Mouse (Mus musculus) megakaryocyte, adult 5-6 weeks (primary cell): ENCODE measurements around the gene Tprgl. TPM values are rescaled to one million over a fixed set of nuclear protein-coding genes. Genes with fewer than 3 reads are reported as not detected.

ENCODE experiments used
- ATAC-seq: 2 replicates; pipeline ENCODE4 v1.8.0; 2016; ENCODE audit warnings: mild to moderate bottlenecking, inconsistent platforms; ENCODE audit not compliant: poor library complexity, severe bottlenecking
- total RNA-seq, 2 experiments: library from RNA; stranded (forward) in 1 of 2; stranded (reverse) in 1 of 2; fragments of 153-499, 151-499 nt in 1 of 2; fragments of 221-1000, 200-1000 nt in 1 of 2; gene quantifications; 2 replicates each; pipeline versions ENCODE4 v1.2.3 to v1.2.4; 2015 to 2017

The Tprgl gene
- 75.5 and 90.9 TPM in 2 replicates for total RNA-seq (2015)
- 52.4 and 57.3 TPM in 2 replicates for total RNA-seq (2017)

DNA sequence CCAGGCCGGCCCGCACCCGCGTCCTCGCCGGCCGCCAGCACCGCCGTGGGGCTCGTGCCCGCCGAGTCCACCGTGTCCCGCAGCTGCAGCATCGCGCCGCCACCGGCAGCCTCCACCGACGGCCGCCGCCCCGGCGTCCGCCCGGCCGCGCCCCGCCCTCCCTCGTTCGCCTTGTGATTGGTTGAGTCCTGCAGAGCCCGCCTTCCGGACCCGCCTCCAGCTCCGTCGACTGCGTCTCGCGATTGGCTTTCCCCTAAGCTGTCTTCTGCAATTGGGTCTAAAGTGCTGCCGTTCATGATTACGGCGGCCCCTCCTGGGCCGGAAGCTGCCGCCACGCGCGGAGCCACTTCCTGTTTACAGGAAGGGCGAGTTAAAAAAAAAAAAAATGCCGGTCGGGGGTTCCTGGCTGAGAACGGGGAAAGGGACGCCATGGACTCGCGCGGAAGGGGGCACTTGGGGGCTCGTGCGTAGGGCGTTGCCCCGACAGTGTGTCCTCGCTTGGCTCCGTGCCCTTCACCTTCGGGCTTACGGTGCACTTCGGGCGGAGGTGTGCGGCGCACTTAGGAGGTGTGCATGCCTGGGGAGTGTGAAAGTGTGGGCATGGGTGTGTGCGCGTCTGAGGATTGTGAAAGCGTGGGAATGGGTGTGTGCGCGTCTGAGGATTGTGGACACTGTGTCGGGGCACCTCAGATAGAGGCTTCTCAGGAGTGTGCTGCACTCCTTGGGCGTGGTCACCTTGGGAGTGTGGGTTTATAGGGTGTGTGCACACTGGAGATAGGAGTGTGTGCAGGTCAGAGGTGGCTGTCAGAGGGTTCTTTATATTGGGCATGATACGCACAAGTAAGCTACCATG lies at the start of gene Tprgl:
Gene Tprgl (minus strand): TSS at position 129 of the 853 bp plus-strand sequence.
- peak; percentile 87 for ATAC-seq

DNA sequence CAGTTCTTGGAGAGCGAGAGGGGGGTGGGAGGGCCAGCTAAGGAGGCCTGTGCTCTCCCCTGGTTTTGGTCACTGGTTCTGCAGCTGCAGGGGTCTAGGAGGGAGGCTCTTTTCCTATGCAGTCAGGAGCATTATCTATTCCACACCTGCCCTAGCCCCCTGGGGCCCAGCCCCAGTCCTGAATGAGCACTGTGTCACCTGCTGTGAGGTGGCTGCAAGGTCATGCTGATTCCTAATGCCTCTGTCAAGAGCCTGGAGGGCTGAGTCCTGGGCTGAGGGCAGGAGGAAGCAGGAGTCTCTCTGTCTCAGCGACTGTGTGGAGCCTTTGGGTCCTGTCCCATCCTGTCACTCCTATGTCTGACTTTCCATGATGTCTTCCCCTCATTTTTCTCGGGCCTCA lies 49.4 kb upstream of the Tprgl start:
- no peak for ATAC-seq

DNA sequence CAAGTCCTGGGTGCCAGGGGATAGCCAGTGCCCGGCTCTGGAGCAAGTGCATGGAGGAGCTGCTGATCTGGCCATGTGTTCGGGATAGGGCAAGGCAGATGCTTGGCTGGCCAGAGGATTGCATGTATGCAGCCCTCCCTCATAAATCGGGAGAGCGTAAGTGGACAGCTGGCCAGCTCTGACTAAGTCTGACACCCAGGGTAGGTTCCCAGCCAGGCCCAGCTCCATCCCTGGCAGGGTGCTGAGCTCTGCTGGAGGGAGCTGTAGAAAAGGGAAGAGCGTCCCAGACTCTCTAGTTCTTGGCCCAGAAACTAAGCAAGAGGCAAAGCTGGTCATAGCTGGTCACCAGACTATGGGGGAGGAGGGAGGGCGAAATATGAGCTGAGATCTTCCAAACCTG lies 48.6 kb upstream of the Tprgl start:
- ATAC-seq, result no peak

DNA sequence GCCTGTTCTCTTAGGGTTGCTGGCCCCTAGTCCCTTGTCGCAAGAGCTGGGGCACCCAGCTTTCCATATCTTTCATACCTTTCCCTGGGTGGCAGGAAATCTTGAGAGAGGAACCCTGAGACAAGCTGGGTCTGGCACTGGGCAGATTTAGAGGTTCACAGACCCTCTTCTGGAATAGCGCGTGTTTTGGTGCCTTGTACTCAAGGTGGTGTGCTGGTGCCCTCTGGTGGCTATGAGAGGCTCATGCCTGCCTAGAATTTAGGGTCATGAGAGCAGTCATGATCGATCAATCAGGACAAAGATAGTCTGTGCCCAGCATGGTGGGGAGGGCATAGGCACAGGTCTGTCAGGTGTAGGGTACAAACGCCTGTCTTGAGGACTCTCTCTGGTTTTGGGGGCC lies 46.8 kb upstream of the Tprgl start:
- ATAC-seq, result peak; percentile 56

DNA sequence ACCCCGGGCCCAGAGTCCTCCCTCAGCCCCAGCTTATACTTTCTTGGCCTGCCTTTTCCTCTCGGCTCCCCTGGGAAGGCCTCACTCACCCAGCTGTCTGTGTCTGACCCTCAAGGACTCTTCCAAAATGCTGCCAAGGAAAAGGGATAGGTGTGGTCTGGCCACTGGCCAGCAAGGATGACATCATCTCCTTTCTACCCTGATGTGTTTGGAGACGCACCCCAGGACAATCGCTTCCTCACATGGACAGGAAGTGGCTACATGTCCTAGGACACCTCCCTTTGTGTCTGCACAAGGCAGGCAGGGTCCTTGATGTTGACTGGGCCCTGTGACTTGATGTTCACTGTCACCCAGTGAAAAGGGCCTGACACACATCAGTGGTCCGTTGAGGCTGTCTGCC lies 44.9 kb upstream of the Tprgl start:
- no peak for ATAC-seq

DNA sequence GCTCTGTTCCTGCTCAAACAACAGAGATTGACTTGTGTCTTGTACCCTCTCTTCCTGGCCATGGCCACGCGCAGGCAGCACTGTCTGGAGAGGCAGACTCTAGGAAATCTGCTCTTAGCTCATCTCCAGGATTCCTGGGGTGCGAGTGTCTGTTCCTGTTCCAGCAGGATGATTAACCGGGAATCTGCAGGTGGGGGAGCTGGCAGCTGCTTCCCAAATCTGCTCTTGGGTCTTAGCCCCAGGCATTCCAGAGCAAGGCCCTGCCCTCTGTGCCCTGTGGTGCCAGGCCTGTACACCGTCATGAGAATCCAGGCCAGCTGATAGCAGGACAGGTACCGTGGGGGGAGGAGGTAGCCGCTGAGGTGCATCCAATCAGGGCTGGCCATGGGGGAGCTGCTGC lies 44.1 kb upstream of the Tprgl start:
- ATAC-seq, result no peak

DNA sequence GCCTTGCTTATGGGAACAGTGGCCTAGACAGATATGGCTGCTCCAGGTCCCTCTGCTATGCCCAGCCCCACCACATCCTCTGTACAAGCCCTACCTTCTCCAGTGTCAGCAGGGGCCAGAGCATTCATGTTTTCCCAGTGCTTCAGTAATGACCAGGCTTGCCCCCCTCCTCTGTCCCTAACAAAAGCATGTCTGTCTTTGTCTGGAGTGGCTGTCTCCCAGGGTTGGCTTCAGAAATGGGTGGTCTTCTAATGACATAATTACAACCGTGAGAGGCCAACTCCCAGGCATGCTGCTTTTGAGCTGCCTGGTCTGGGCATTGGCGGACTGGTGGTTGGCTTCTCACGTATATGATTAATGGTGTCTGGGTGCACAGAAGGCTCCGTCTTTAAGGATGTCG lies 41.0 kb upstream of the Tprgl start:
- no peak for ATAC-seq

DNA sequence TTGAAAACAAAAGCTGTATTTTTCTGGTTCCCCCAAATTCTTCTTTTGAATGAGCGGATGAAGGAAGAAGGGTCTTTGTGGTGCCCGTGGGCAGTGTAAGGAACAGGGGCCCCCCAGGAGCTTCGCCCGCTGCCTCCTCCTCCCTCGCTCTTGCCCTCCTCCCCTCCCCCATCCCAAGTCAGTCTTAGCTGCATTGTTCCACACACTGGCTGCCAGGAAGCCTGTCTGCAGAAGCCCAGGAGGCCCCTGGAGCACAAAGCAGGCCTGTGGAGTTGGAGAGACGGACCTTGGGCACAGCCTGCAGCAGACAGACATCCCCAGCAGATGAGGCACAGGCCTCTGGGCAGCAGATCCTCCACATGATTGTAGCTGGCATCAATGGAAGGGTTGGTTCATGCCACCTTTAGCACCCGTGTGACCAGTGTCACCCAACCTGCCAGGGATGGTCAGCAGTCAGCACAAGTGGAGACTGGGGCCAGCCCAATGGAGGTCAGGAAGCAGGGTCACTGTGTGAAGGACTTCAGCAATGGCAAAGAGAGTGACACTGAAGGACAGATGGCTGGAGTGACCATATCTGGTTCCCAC lies 38.0 kb upstream of the Tprgl start:
- no peak for ATAC-seq

DNA sequence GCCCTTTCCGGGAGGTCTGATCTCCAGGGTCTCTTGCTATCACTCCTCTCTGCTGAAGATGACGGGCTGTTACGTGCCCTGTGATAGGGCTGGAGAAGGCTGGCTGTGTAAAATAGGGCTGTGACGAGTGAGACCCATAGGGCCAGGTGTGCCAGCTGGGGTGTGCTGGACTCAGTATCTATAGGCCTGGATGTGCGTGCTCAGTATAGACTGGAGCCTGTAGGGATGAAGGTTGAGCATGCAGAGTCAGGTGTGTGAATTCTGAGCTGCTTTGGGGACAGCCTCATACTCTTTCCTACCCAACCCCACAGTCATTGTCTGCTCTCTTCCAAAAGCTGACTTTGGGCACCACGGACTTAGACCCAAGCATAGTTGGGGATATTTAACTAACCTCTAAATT lies 37.5 kb upstream of the Tprgl start:
- ATAC-seq, result no peak

DNA sequence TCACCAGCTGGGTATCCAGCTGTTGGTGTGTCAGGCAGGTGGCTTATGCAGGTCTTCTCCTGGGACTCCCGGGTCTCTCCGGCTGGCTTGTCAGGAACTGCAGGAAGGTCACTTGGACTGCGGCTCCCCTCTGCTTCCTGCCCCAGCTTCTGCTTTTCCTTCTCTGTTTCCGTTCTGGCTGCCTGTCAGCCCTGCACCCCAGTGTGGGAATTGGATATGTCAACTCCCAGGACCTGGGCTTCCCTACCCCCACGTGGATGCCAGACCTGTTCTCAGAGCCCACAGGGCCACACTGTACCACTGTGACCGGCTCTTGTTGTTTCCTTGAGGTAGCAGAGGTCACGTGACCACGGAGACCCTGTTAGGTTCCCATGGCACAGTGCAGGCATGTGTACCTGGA lies 28.5 kb upstream of the Tprgl start:
- 0 out of 2 replicates have a peak, but pooled peaks have one; percentile 17 for ATAC-seq

DNA sequence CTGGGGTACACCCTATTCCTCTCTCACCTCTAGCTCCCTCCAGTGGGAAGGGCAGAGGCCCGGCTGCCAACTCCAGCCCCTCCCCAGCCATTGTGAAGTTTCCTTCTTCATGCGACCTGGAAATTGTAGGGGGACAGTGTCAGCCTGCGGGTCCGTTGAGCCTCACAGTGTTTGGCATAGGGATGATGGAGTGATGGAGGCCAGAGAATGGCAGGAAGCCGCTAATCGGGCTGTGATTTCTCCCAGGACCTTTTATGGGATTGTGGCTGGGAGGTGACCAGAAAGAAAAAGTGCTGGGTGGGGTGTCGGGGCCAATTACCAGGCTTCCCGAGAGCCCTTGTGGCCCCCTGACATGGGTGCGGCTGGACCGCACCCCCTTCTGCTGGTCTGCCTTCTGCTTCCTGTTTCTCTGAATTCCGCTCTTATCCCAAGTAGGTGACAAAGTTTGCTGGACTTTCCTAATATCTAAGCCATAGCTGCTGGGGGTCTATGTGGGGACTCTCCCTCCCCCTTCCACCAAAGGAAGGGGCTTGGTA lies 25.6 kb upstream of the Tprgl start:
- ATAC-seq, result no peak

DNA sequence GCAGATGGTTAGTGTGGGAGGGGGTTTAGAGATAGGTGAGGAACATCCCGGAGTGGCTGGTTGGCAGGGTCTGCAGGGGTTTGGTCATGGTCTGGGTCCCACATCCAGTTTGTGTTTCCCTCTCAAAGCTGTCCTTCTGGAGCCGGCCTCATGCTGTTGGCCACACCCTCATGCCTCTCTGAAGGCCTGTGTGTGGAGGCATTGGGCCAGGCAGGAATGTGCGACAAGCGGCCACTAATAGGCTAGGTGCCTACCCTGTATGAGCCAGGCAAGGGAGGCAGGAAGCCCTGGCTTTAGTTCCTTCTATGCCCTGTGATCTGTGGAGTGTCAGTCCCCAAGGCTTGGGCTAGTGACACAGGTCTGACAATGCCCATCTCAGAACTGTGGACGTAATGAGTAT lies 24.5 kb upstream of the Tprgl start:
- ATAC-seq, result no peak

DNA sequence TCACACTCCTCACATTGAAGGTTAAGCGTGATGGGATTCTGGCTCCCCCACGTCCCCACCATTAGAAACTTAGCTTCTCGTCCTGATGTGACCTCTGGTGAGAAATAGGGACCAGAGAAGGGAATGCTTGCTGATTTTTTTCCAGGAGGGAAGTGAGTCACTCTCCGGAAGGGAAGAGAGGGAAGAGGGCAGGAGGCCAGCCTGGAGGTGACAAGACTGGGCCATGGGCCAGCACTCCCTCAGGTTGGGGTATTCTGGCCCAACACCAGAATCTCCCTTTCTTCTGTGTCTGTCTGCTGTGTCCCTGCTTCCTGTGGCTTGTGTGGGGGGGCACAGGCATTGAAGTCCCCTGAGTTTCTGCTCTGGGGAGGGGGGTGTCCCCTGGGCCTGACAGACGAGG lies 23.1 kb upstream of the Tprgl start:
- ATAC-seq, result no peak

DNA sequence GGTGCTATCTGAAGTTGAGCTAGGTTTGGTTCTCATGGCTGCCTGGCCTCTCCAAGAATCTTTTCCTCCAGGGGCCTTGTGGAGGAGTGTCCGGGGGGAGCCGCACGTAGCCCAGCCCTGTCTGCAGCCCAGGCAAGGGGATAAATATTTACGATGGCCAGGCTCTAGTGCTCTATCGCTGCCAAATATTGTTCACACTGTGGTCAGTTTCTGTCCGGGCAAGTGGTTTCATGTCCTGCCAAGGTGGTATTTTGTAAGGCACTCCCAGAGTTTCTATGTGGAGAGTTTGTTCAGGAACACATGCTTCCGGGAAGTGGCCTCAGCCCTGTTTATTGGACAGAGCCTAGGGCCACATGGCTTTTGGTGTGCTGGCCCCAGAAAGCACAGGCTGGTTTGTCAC lies 20.5 kb upstream of the Tprgl start:
- ATAC-seq, result no peak

DNA sequence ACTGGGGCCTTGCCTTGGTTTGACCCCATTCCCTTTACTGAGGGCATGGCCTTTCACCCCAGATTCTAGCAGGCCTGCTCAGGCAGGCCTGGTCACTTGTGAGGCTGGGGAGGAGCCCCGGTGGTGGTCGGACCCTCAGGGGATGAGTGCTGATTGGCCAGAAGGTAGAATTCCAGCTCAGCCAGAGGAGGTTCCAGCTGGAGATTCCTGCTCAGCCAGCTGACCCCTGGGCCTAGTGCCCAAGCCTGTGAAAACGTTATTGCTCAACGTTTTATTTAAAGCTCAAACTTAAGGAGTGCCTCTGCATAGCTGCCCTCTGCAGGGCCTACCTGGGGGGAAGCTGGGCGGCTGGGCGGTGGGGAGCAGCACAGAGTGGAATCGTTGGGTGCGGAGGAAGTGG lies 16.8 kb upstream of the Tprgl start:
- no peak for ATAC-seq

DNA sequence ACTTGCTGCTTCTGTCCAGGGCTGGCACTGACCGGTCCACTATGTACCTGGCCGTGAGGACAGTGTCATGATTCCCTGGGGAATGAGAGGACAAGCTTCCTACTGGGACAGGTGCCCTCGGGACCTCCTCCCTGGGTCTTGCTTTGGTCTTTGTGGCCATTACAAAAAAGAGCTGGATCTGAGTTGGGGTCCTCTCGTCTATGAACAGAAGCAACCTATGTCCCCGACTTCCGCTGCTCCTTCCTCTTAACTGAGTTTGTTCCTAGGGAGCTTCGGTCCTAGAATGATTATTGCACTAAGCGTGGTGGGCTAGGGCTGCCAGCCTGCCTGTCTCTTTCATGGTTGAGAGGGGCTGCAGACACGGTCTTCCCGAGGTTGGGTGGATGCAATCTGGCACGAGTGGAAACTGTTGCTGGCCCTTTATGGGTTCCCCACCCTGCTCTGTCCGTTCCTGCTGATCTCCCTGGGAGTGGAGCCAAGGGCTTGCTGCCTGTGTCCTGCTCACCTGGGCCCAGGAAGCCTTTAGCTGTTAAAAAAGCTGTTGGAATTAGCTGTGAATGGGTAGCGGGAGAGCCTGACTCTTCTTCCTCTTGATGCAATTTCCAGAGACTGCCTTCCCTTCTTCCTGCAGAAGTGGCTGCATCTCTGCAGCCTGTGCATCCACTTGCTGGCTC lies 11.6 kb upstream of the Tprgl start:
- ATAC-seq, result no peak

DNA sequence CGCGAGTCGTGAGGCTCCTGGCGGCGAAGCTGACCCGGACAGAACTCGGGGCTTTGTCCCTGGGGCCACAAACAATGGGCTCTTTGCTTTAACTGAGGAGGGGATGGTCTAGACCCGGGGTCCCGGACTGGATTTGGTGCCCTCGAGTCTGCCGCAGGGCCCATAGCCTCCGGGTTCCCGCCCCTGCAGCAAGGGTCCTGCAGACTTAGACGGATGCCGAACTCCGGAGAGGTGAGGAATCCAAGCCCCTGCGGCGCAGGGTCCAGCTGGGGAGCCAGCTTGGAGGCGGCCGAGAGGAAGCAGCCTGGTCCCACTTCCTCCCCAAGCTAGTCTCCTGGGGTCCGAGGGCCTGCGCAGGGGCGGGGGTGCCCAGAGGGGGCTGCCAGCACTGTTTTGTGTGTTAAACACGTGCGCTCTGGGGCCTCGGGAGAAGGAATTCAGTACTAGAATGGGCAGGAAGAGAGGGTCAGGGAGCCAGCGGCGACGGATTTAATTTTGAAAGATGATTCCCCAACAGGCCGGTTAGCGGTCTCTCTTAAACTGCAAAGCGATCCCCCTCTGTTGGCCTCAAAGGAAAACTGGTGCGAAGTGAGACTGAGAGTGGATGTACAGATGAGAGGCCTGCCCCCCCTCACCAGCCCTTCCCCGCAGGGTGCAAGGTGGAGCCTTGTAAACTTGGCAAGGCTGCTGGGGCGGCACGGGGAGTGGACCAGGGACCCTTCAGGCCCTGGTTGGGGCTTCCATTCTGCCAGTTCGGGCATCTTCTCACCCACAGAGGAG lies 10.9 kb upstream of the Tprgl start:
- ATAC-seq, result no peak

DNA sequence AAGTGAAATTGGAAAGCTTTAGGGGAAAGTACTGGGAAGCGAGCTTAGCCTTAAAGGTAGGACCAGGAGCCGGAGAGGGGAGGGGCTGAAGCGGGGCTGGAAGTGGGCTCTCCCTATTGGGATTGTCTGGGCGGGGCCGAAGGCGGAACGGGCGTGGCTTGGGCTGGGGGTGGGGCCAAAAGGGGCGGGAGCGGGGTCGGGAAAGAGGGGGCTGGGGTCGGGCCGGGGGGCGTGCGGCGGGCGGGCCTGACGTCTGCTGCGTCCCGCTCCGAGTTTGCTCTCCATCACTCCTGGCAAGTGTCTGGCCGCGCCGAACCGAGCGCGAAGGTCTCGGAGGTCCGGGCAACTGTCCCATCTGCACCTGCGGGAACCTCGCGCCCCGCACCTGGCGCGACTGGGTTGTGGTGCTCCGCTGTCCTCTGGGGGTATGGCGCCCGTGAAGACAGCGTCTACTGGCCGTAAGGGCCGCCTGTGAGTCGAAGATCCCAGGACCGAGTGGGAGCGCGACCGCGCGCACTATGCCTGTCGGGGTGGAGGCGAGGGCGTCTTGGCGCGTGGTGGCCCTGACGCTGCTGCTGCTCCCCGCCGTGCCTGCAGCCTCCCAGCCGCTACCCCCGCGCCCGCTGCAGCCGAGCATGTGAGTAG lies 10.2 kb upstream of the Tprgl start, which contains the start of gene Megf6:
Gene Megf6 (plus strand): TSS at position 225 of the 645 bp plus-strand sequence.
- ATAC-seq, result no peak

DNA sequence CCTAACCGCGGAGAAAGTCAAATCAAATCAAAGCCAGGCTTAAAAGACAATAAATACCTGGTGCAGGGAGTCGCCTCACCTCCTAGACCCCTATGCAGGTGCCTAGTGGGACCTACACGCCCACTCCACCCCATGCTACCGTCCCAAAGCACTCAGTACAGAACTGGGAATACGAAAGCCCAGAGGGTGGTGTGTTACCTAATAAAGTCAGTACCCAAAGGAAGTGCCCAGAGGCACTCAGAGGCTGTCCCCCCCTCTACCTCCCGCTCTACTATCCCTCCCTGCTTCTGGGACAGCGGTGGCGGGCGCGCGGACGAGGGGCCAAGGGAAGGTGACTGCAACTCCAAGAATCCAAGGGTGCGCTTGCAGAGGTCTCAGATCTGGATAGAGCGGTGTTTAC lies 9.6 kb upstream of the Tprgl start:
- ATAC-seq, result 0 out of 2 replicates have a peak, but pooled peaks have one; percentile 8

DNA sequence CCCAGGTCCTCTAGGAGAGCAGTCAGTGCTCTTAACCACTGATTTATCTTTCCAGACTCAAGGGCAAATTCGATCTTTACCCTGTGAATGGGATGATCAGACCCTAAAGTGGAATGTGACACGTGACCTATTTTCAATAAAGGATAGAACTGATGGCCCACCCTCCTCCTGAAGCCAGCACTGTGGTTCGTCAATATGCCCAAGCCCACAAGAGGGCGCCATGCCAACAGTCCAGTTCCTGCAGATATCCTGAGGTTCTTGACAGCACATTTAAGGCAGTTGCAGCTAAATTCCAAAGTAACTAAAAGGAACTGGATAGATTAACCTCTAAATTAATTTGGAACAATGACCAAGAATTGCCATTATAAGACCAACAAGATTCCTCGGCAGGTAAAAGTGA lies 6.6 kb upstream of the Tprgl start:
- no peak for ATAC-seq
